Mouse (Mus musculus) stomach, postnatal 0 days (tissue): ENCODE results near the gene Ccdc146.

Experiments used
- CTCF ChIP-seq: IDR thresholded peaks from 2 replicates; pipeline ENCODE4 v1.5.1; 2016; ENCODE audit warnings: antibody characterized with exemption, low read depth, mild to moderate bottlenecking, moderate library complexity
- EP300 ChIP-seq: optimal IDR thresholded peaks from 2 replicates; pipeline ENCODE3; 2016; ENCODE audit warnings: antibody characterized with exemption

DNA sequence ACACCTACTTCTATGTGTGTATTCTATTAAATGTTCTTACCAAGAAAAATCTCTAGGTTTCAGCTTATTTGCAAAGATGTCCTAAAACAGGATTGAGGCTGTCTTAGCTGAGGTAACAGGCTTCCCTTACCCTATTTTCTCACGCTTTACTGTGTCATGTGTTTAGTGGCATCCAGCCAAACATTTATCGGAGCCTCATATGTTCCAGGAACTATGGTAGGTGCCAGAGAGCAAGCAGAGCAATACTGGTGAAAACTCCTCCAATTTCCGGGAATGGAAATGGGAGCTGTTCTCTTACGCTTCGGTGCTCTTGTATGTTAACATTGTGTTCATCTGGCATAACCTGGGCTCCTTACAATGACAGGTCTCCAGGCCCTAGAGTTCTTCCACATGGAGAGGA lies 92.8 kb downstream of the Ccdc146 start:
- TF ChIP-seq CTCF (no peak), EP300 (no peak)
